Mouse (Mus musculus) cerebellum, postnatal 10 days (tissue): ENCODE results near the gene Fgd3.

Experiments
- DNase-seq, 2 experiments: peaks; one replicate each; pipeline ENCODE4 v3.0.0; 2021; ENCODE audit warnings: mixed read lengths in 2 of 2

Gene Fgd3

DNA sequence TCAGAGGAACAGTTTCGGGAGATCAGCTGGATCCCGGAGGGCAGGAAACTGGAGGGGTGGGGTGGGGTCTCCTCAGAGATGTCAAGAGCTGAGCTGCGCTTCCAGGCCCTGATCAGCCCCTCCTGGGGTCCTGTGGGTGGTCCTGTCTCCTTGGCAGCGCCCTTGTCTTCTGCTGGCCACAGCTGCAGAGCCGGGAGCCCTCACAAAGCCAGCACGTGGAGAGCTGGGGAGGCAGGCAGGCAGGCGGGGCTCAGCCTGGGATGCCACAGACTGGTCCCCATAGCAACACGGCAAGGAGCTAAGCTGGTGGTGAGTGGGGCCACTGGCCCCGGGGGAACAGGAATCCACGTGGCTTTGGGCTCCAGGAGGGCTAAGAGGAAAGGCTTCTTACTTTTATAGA, at the start of gene Fgd3:
Fgd3 (minus strand) TSS at position 272 of the 400 bp plus-strand sequence.
- peak; percentile 61 to 76 for DNase-seq

DNA sequence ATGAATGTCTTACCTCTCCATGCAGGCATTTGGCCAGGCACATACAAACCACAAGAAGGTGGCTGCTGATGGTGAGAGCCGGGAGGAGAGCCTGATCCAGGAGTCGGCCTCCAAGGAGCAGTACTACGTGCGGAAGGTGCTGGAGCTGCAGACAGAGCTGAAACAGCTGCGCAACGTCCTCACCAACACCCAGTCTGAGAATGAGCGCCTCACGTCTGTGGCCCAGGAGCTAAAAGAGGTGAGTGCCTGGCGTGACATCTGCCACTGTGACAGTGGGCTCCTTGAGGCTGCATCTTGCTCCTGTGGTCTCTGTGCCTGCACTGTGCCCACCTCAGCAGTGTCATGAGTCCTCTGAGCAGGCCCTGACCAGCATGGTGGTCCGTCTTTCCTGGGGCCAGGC, 49.3 kb upstream of the Fgd3 start:
- DNase-seq, result no peak

DNA sequence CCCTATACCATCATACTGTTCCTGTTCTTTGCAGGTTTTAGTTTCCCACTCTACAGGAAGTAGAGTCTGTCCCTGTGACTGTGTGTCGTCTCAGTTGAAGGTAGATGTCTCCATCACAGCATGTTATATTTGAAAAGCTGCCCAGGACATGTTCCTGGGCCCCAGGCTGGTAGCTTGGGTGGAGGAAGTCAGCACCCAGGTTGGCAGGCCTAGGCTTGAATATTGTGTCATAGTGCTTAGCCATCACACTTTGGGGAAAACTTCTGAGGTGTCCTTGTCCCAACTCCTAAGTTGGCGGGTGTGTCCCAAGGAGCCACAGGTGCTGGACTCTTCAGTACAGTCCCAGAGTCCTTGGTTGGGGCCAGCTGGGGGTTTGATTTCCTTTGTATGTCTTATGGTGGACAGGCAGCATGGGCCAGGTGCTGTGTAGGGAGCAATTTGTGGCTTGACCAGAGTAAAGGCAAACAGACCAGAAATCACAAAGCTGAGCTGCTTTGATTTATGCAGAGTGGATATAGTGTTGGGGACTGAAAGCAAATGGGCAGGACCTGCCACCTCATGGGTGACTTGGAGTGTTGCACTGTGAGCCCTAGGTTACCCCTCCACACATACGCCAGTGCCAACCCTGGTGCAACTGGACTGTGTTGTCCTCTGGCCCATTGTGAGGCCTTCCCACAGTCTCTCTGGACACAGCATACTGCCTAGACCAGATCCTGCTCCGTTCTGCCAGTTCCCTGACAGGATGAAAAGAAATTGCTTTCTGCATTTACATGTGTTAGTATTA, 47.7 kb upstream of the Fgd3 start:
- no peak for DNase-seq

DNA sequence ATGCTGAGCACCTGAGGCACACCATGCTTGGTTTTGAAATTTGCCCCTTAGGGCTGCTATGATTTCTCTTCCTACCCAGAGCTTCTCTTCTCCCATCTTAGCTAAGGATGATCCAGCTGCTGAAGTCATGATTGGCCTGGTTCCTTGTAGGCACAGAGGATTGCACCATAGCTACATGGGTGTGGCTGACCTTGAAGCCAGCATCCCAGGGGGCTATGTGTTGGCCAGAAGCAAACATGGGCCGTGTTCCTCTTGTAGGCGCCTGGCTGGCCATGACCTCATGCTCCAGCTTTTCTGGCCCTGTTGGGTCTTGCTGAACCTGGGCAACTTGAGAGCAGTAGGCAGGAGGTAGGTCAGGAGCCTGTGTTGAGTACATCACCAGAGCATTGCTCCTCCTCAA, 44.6 kb upstream of the Fgd3 start:
- DNase-seq, result no peak

GRCm38 (mm10) chr13:49362804-49363203, 42.7 kb upstream of the Fgd3 start:
- DNase-seq, result peak; percentile 45 to 61

DNA sequence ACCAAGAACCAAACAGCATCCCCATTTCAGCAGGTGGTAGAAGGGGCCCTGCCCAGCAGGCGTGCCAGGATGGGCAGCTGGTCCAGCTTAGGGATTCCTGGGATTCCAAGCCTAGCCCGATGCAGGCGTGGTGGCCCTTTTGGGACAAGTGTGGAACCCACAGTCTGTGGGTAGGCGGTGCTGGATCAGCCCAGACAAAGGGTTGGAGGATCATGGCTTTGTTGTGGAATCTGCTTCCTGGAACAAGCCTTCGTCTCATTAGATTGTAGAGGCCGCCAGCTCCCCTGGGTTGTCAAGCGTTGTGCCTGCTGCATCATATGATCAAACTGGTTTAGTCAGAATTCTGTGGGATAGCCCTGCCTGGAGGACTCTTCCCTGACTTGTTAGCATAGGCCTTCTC, 42.3 kb upstream of the Fgd3 start:
- no peak for DNase-seq

DNA sequence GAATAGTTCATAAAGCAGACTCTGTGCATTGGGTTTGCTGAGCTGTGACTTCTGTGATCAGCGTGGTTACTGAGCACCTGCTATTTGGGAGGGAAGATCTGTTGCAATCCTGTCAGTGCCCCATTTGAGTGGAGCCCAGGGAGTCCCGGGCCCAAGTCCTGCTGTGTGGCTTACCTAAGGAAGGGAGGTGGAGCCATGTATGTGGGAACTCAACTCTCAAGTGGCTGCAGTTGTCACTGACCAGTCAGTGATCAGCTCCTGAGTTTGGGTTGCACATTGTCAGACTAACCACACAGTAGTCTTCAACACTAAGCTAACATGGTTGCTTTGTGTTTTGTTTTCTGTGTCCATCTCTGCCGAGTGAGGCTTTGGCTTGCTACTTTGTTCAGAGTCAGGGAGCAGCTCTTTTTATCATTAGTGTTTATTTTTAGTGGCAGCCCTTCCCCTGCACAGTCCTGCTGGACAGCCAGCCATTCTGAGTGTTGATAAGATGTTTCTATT, 40.8 kb upstream of the Fgd3 start:
- DNase-seq, result no peak

- no peak for DNase-seq
These were observed 38.1 kb upstream of the Fgd3 start for GRCm38 (mm10) chr13:49358184-49358583.

GRCm38 (mm10) chr13:49357367-49358026, 37.4 kb upstream of the Fgd3 start:
- no peak for DNase-seq

- DNase-seq, result no peak
These were observed 36.0 kb upstream of the Fgd3 start for GRCm38 (mm10) chr13:49356090-49356489.

DNA sequence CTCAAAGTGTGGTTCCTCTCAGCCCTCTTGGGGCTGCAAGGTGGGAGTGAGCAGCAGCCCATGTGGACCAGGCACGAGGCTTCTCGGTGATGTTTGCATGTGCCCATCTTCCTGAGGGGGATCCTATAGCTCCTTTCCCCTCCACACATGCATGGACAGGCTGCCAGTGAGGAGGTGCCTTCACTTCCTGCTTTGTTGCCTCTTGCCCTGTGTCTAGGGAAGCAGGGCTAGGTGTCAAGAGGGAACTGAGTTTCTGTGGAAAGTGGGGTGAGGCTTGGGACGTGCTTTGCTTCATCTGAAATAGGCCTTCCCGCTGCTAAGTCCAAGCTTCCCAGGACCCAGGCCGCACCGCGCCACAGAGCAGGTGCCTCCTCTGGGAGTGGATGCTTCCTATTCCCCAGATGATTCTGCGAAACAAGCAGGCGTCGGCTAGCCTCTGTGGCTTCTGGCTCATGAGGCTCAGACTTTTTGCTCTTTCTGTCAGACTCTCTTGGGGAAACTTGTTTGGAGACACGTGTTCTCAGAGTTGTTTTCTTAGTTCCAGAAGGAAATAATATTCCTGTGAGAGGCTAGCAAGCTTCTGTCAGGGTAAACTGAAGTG, 35.5 kb upstream of the Fgd3 start:
- DNase-seq, result no peak

DNA sequence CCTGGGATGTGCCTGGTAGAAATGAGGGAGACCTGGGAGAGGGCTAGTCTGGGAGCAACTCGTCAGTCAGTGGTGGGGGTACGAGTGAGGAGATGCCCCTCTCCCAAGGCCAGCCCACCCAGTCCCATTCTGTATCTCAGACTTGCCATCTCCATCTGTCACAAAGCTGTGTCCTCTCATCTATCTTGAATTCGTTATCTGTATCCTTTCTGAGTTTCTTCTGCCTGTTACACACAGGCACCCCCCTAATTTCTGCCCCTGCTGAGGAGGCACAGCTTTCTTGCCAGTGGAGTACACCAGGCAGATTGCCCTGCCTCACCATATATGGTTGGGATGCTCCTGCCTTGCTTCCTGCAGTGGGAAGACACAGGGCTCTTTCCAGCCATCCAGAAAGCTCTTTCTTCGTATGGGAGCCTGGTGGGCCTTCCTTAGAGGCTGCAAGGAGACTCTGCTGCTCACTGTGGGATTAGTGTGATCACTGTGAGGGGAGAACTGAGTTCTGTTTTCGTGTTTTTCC, 33.9 kb upstream of the Fgd3 start:
- peak in 1 of 2 experiments; percentile 41 for DNase-seq

GRCm38 (mm10) chr13:49353422-49353821, 33.3 kb upstream of the Fgd3 start:
- DNase-seq, result no peak

DNA sequence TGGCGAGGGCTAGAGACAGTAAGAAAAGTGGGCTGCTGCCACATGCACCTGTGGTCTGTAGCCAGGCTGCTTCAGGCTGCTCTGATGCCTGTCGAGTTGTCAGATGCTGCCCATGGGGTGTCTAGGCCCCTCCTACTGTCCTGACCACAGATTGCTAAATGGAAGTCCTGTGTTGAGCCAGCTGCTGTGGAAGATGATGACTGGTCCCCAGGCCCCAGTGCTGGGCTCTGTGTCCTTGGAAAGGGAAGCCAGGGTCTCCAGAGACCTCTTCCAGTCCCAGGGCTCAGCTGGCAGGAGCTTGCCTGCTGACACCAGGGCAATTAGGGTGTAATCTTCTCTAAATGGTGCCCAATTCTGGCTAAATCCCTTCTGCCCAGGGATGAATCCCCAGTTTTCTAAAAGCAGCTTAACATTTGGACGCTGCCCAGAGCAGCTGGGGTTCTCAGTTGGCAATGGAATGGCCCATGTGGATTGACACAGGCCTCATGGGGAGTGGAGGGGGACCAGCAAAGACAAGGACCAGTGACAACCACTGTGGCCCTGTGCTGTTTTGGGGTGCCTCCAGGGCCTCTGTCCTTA, 32.6 kb upstream of the Fgd3 start:
- DNase-seq, result peak in 1 of 2 experiments; percentile 43

DNA sequence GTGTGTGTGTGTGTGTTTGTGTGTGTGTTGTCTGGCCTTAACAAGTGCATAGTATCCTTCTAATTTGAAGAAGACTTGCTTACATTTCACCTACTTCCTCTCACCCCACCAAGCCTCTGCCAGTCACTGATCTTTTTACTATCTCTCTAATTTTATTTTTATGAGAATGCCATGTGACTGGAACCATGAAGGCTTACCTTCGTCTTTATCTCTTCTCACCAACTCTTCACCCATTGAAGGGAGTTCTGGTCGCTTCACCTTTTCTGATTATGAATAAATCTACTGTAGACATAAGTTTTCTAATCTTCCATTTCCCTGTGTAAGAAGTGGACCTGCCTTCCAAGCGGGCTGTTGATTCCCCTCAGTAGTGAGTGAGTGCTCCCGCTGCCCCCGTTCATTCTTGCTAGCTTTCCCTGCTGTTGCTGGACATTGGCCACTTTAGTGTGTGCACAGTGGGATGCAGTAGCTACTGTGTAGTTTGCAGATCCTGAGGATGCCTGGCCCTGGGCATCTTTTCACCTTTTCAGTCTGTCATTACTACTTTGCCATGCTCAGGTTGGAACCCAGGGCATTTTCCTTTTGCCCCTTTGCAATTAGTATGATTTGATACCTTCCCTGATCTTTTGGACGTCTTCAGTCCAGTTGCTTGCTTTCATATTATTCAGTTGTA, 29.9 kb upstream of the Fgd3 start:
- no peak for DNase-seq

DNA sequence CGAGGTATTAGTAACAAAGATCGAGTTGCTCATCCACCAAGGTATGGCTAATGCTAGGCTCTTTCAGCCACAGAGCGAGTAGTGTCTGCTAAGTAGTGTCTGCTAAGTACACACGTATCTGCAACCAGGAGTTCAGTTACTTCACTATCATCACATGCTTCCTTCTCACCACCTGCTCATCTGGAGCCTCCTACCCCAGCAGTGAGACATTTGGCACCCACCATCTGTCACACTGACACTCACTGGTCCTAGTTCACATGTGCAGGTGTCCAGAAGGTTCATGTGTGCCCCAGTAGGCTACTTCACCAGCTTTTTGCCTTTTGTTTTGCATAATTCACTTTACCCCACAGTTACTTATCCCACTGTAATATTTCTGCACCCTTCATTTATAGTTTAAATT, 29.2 kb upstream of the Fgd3 start:
- peak in 1 of 2 experiments; percentile 38 for DNase-seq

DNA sequence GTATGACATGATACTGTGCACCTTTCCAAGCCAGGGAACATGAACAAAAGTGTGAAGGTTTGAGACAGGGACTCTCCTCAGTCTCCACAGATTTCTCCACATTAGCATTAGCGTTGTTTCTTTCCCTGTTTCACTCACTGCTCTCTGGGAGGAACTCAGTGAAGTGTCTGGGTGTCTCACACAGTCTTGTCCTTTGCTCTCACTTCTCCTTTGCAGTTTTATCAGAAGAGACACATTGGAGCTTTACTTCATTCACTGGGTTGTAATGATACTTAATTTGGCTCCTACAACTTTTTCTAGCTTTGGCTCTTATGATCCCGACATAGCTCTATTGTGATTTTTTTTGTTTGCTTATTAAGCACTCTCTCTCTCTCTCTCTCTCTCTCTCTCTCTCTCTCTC, 28.4 kb upstream of the Fgd3 start:
- DNase-seq, result no peak

DNA sequence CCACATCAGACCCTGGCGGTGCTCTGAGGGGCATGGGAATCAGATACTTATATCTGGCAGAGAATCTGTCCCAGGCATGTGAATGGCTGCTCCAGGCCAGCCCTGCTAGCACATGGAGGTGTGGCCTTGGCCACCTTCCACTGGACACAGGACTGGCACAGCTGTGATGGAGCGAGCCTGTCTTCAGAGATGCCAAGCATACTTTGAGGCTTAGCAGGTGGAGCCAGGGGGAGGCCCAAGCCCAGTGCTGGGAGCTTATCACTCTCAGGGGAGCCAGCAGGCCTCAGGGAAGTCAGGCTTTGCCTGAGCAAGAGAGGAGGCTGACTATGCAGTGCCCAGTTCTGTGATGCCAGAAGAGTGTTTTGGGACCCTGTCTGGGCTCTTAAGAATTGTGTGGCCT, 25.4 kb upstream of the Fgd3 start:
- DNase-seq, result peak; percentile 44 to 59

- no peak for DNase-seq
These were observed 24.5 kb upstream of the Fgd3 start for GRCm38 (mm10) chr13:49344567-49344966.

- peak in 1 of 2 experiments; percentile 41 for DNase-seq
These were observed 22.6 kb upstream of the Fgd3 start for GRCm38 (mm10) chr13:49342723-49343100.

- DNase-seq, result peak in 1 of 2 experiments; percentile 36
These were observed 22.0 kb upstream of the Fgd3 start for GRCm38 (mm10) chr13:49341831-49342722.
